Comparison of ENCODE assay signal across 8 mouse cellular contexts in the genomic region with DNA sequence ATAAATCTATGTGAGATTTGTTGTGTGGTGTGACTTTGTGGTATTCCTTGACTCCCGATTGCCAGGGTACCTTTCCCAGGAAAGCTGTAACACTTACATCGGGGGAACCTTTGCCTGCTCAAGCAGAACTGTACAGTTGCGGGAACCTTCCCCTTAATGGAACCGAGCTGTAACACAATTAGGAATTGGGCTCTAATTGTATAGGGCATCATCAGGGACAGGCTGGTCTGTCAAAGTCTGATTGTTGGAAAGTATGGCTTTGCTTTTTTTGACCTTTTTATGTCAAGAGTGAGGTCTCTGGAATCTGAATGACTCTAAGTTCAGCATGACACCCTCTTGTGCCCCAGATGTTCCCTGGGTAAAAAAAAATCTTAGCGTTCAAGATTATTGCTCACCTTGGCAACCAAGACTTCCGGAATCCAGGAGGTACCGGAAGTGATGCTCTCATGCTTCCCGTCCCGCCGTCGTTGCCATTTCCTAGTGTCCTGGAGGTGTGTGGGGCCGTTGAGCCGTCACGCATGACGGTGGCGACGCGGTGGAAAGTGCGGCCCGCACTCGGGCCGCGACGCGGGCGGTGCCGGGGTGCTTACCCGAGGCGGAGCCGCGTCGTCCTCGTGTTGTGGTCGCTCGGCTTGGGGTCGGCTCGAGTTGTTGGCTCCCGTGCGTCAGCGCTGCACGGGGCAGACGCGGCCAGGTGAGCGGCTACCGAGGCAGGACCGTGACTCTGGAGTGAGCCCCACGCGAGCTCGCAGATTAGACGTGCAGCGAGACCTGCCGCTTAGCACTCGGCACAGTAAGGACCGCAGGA. TPM values are rescaled to one million over a fixed set of nuclear protein-coding genes. Genes with fewer than 3 reads are reported as not detected.
DNase-seq lines count a peak whose midpoint lies in the region; ATAC-seq and TF ChIP-seq lines count a peak whose summit lies in the region.

No protein-coding gene starts in this region.

- intact Hi-C loops in gastrocnemius, adult 2 months (cut with DNase I) = loop anchor here (2.0 to 5.0 kb wide), 2 partner anchors 20 to 61 kb away; a partner anchor contains a TSS

- H3K27me3 ChIP-seq in hindbrain, embryonic 15.5 days = no peaks in the 10 kb centered on the region

- TF ChIP-seq POLR2A in cortical plate, adult 2 months (IDR thresholded peaks at IDR 0.05; ENCODE audit: extremely low read depth, insufficient read depth, low read length) = peak; percentile 83

- H3K4me2 ChIP-seq in hindbrain, embryonic 15.5 days = peak overlapping the region; percentile 84

- peak overlapping the region; percentile 85 for H3K9ac ChIP-seq in hindbrain, embryonic 15.5 days

- peak; percentile 79 for DNase-seq in adipocyte (ENCODE audit: low spot score)
- DNase-seq in gastrocnemius, adult 2 months = peak; percentile 73
- DNase-seq in layer of hippocampus, postnatal 36 days = peak; percentile 35 to 45
- peak; percentile 82 for DNase-seq in lung, postnatal 36 days
- peak; percentile 78 for DNase-seq in retina, embryonic 14.5 days (ENCODE audit: low spot score)
- peak; percentile 62 for DNase-seq in thymus, postnatal 36 days

- H3K27ac ChIP-seq in cortical plate, adult 2 months (ENCODE audit: insufficient read depth, low read length) = no peak overlapping the region
- H3K27ac ChIP-seq in gastrocnemius, adult 2 months = peak overlapping the region; percentile 86
- peak overlapping the region; percentile 82 for H3K27ac ChIP-seq in hindbrain, embryonic 15.5 days (replicated peaks)

- peak overlapping the region; percentile 66 for H3K4me3 ChIP-seq in cortical plate, adult 2 months (ENCODE audit: insufficient read depth, low read length)
- H3K4me3 ChIP-seq in gastrocnemius, adult 2 months = peak overlapping the region; percentile 98
- peak overlapping the region; percentile 89 for H3K4me3 ChIP-seq in hindbrain, embryonic 15.5 days

- no peaks in the 10 kb centered on the region; the same call in 1 of the 2 replicates for H3K36me3 ChIP-seq in hindbrain, embryonic 15.5 days

- ATAC-seq in hindbrain, embryonic 15.5 days (ENCODE audit: low FRiP score, low read depth) = peak; percentile 94

- peaks cover 3% of the 10 kb centered on the region; the same call in 1 of the 2 replicates for H3K4me1 ChIP-seq in cortical plate, adult 2 months (ENCODE audit: control insufficient read depth, insufficient read depth, low read length)
- peaks cover 14% of the 10 kb centered on the region for H3K4me1 ChIP-seq in hindbrain, embryonic 15.5 days (replicated peaks)

- TF ChIP-seq CTCF in cortical plate, adult 2 months (IDR thresholded peaks at IDR 0.05; ENCODE audit: extremely low read depth, insufficient read depth, low read length) = no peak
- TF ChIP-seq CTCF in gastrocnemius, adult 2 months (IDR thresholded peaks at IDR 0.05) = no peak

- whole genome bisulfite sequencing in hindbrain, embryonic 15.5 days = 5% methylated on average over 54 of the region's 54 CpGs

- no peaks in the 10 kb centered on the region for H3K9me3 ChIP-seq in hindbrain, embryonic 15.5 days

RNA-seq across cellular contexts. Expression of a gene that starts 1.1 kb away (rescaled TPM):
- polyA plus RNA-seq in cortical plate, adult 2 months (2012; rRNA removed) = 3.0 and 3.3 TPM in 2 replicates
- 1 to 10 TPM; 3.3 to 4.2 TPM for total RNA-seq in gastrocnemius, adult 2 months (2021)
- polyA plus RNA-seq in hindbrain, embryonic 15.5 days (2015; fragmentation: Nextera tagmentation; extraction: Ambion mirVana) = 3.3 and 4.5 TPM in 2 replicates
- total RNA-seq in layer of hippocampus, postnatal 36 days (2021) = 1 to 10 TPM; 4.5 to 5.1 TPM

RNA-seq across cellular contexts. Expression of a gene that starts 20.8 kb away (rescaled TPM):
- polyA plus RNA-seq in cortical plate, adult 2 months (2012; rRNA removed) = 140 and 156 TPM in 2 replicates
- 10 to 100 TPM; 39.0 to 39.5 TPM for total RNA-seq in gastrocnemius, adult 2 months (2021)
- 96.3 and 96.8 TPM in 2 replicates for polyA plus RNA-seq in hindbrain, embryonic 15.5 days (2015; fragmentation: Nextera tagmentation; extraction: Ambion mirVana)
- total RNA-seq in layer of hippocampus, postnatal 36 days (2021) = 100 to 1,000 TPM; 155 to 161 TPM

RNA-seq across cellular contexts. Expression of a gene that starts 36.3 kb away (rescaled TPM):
- 4.7 TPM in 2 replicates for polyA plus RNA-seq in cortical plate, adult 2 months (2012; rRNA removed)
- 1 to 10 TPM in 1 of 2 experiments, under 1 TPM in 1; 0.89 to 1.0 TPM for total RNA-seq in gastrocnemius, adult 2 months (2021)
- 18.3 and 19.5 TPM in 2 replicates for polyA plus RNA-seq in hindbrain, embryonic 15.5 days (2015; fragmentation: Nextera tagmentation; extraction: Ambion mirVana)
- 1 to 10 TPM; 6.3 to 6.9 TPM for total RNA-seq in layer of hippocampus, postnatal 36 days (2021)

RNA-seq across cellular contexts. Expression of a gene that starts 42.7 kb away (rescaled TPM):
- not detected in 2 replicates for polyA plus RNA-seq in cortical plate, adult 2 months (2012; rRNA removed)
- not detected for total RNA-seq in gastrocnemius, adult 2 months (2021)
- 0.53 and 0.66 TPM in 2 replicates for polyA plus RNA-seq in hindbrain, embryonic 15.5 days (2015; fragmentation: Nextera tagmentation; extraction: Ambion mirVana)
- not detected for total RNA-seq in layer of hippocampus, postnatal 36 days (2021)
